Mouse (Mus musculus): ENCODE results near the gene Zfp981. TPM values are rescaled to one million over a fixed set of nuclear protein-coding genes. Genes with fewer than 3 reads are reported as not detected.
"Not testable (repeated sequence)": the region's sequence is repeated elsewhere in the genome, so short reads cannot be mapped to it uniquely, and the experiment has no call there.

Zfp981 gene
- under 1 TPM; 0.24 to 0.49 TPM for total RNA-seq (2021)
- long read RNA-seq, experiment 1, partial matches to known transcripts, result 0 of 2 reads
- long read RNA-seq, experiment 1, other reads (novel, unspliced or antisense), result 2 of 2 reads
- long read RNA-seq, experiment 2, partial matches to known transcripts, result 0 of 8 reads
- long read RNA-seq, experiment 2, other reads (novel, unspliced or antisense), result 8 of 8 reads

DNA sequence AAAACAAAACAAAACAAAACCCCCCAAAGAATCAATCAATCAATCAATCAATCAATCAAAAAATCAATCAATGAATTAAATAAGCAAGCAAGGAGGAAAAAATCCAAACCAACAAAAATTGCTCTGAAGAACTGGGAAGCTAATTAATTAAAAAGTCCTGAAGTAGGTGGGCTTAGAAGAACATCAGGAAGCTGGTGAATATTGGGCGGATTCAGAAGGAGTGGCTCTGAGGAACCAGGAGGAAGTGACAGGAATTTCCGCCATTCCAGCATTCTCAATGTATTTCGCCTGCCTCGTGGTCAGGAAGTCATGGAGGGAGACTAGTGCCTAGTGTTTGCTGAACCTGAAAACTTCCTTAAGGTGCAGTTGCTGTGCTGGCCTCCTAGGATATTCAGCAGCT lies at the start of gene Zfp981:
Zfp981 (plus strand) TSS at position 301 of the 400 bp plus-strand sequence.
- DNase-seq (ENCODE audit: low spot score in 2 of 2); intact Hi-C loops (cut with DNase I): not testable (repeated sequence)

DNA sequence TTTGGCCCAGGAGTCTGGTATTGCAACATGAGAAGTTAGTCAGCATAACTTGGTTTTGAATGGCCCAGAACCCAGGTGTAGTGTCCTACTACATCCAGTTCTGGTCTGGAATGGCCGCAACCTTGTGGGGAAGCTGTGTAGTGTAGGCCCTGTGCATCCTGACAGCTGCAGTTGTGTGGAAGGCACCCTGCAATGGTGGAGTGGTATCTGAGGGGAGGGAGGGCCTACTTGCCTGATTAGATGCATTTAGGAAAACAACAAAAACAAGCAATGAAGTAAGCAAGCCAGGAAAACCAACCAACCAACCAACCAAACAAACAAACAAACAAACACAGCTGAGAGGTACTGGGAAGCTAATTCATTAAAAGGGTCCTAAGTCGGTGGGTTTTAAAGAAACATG lies 49.3 kb upstream of the Zfp981 start:
- DNase-seq (ENCODE audit: low spot score in 2 of 2); intact Hi-C loops (cut with DNase I): not testable (repeated sequence)

DNA sequence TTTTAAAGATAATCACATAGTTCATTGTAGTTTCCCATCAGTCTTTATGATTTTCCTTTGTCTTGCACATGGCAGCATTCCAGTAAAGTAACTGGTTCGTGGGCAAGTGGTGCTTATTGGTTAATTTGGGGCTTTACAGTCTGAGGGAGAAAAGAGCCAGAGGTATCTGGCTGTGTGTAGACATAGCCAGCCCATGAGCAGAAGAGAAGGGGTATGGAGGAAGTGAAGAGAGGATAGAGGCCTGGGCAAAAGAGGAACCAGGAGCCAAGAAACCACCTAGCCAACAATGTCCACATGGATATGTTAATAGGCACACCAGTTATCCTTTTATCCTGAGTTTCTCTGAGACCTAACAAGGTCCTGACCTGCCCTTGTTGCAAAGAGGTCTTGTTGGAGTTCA lies 47.7 kb upstream of the Zfp981 start:
- intact Hi-C loops (cut with DNase I); DNase-seq (ENCODE audit: low spot score in 2 of 2): not testable (repeated sequence)

DNA sequence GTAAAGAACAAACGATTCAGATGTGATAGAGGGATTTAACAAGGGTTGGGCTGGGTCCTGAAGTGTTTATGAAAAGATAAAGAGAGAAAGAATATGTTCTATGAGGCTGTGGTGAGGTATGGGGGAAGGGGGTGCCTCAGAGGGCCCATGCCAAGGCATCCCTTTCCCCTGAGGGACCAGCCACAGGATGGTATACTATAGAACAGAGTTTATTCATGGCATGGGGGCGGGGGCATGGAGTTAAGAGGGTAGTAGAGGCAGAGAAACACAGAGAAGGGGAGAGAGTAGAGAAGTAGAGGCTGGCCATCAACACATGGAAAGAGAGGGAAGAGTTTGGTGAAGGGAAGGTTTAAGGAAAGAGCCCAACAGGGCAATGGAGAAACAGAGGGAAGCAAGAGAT lies 46.9 kb upstream of the Zfp981 start:
- intact Hi-C loops (cut with DNase I), result no loop called here
- no peak for DNase-seq (ENCODE audit: low spot score in 2 of 2)

DNA sequence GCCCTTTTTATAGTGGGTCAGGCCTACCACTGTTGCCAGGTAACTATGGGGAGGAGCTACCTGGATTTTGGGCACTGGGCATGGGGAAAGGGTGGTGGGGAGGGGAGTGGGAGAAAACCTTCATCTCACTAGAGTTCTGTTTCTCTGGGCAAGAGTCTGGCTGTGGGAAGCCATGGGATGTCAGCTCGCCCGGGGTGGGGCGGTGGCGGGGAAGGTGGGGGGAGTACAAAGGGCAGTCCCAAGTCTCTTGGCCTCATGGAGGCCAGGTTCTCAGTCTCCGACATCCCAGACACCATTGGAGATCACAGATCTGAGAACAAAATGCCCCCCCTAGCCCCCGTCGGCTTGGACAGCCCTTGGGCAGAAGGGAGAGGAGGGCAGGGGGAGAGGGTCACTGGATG lies 46.5 kb upstream of the Zfp981 start:
- intact Hi-C loops (cut with DNase I), result no loop called here
- no peak for DNase-seq (ENCODE audit: low spot score in 2 of 2)

DNA sequence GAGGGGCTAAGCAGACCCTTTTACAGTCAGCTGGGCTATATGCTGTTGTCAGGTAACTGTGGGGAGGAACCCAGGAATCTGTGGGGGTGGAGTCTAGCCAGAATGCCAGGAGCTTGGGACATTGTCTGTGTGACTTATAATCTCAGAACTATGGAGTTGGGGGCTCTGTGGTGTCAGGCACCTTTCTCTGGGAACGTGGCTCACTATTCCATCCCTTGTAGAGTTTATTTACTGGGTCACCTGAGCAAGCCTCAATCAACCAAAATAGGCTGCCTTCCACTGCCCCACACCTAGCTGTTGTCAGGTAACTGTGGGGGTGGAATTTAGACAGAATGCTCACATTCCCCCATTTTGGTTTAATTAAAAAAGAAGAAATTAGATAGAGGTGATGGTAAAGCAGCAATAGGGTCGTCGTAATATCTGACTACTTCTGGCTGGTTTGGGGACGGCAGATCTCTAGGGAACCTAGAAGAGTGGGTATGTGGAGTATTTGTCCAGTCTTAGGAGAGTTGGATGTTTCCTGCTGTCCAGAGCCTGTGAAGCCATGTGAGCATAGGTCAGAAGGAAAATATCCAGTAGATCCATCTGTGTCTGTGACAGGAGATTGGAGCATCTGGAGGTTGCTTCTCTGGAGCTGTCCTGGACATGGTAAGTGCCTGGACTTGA lies 45.6 kb upstream of the Zfp981 start:
- intact Hi-C loops (cut with DNase I), result no loop called here
- DNase-seq (ENCODE audit: low spot score in 2 of 2), result no peak

DNA sequence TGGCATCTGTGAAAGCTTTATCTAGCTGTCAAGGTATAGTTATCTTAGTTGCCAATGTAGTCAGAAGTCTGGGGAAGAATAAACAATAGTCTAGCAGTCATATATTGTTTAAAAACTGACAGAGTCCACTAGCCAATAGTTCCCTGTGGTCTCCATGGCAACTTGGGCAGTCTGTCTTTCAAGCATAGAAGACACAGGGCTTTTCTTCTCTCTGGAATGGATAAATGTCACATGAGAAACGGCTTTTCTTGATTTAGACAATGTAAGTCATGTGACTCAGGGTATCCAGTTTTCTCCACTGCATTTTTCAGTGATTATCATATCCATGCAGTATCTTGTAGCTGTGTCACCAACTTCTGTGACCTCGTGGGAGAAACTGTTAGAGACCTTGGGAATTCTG lies 44.7 kb upstream of the Zfp981 start:
- intact Hi-C loops (cut with DNase I), result no loop called here
- DNase-seq (ENCODE audit: low spot score in 2 of 2), result no peak

DNA sequence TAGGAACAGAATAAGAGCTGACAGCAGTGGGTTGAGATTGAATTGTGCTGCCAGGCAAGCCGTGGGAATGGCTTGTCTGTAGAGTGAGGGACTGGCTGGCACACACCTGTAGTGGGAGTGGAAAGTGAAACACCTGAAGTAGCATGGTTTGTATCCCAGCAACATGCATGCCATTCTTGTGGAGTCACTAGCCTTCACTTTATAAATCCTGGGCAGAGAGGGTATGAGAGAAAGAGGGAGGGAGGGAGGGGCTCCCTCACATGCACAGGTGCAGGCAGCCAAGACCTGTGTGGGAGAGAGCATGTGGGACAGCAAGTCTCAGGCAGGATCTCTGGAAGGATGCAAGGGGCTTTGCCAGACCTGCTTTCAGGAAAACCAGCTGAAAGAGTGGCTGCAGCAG lies 44.1 kb upstream of the Zfp981 start:
- intact Hi-C loops (cut with DNase I), result no loop called here
- no peak for DNase-seq (ENCODE audit: low spot score in 2 of 2)

DNA sequence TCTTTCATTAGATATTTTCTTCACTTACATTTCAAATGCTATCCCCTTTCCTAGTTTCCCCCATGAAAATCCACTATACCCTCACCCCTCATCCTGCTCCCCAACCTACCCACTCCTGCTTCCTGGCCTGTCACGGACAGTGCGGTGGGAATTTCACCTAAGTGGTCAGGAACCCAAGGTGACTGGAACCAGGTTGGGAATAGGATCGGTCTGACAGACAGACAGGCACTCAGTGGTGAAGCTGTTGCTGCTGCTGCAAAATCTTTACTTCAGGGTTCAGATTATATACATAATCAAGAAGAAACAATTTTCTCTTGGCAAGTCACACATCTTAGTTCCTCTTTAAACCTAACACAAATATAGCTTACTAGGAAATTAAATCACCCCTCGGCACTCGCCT lies 42.0 kb upstream of the Zfp981 start:
- DNase-seq (ENCODE audit: low spot score in 2 of 2); intact Hi-C loops (cut with DNase I): not testable (repeated sequence)

DNA sequence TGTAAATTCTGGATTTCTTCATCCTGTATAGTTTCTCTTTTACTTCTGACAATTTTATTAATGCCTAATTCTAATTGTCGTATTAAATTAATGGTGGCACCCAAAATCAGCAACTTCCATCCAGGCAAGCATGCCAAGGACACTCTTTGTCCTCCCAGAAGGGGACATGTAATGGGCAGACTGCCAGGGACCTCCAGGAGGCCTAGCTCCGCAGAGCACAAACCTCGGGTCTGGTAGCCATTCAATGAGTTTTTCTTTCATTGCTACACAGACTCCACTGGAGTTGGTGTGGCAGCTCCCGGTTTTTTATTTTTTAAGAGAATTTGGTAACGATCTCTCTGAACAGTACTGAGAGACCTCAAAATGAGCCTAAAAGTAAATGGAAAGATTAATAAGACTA lies 41.1 kb upstream of the Zfp981 start:
- DNase-seq (ENCODE audit: low spot score in 2 of 2); intact Hi-C loops (cut with DNase I): not testable (repeated sequence)

DNA sequence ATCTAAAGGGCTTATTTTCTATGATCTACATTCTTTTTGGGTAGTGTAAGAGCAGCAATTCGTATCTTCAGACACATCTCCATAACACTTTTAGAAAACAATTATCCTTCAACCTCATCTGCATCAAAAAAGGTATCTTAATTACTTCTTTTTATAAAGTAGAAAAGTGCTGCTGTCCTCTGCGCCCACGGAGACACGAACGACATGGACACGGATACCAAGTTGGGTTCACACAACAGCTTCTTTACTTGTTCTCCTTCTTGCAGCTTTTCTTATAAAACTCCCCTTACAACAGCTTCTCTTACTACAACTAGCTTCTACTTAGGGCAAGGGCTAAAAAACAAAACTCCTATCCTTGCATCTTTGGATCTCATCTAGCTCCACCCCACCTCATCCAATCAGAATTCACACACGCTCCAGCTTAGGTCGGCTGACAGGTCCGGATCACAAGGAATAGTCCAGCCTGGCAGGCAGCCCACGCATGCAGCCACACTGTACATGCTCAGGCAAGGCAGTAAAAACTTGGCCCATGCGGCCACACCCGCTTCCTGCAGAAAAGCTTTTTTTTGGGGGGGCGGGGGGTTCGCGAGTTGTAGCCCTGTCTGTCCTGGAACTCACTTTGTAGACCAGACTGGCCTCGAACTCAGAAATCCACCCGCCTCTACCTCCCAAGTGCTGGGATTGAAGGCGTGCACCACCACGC lies 38.0 kb upstream of the Zfp981 start:
- intact Hi-C loops (cut with DNase I); DNase-seq (ENCODE audit: low spot score in 2 of 2): not testable (repeated sequence)

DNA sequence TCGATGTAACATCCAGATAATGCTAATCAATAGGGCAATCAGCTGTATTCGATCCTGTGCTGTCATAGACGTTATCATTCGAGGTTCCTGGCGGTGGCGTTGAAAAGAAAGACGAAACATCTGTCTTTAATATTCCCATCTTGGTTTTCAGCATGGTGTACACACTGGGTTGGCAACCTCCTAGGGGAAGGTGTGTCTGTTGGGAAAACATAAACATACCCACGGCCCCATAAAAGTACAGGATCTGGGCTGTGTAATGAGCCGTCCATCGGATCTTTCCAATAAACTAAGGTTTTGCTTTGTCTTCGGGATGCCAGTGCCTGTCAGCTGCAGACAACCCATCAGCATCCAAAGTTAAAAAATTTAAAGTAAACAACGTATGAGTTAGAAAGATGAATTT lies 31.8 kb upstream of the Zfp981 start:
- DNase-seq (ENCODE audit: low spot score in 2 of 2); intact Hi-C loops (cut with DNase I): not testable (repeated sequence)

DNA sequence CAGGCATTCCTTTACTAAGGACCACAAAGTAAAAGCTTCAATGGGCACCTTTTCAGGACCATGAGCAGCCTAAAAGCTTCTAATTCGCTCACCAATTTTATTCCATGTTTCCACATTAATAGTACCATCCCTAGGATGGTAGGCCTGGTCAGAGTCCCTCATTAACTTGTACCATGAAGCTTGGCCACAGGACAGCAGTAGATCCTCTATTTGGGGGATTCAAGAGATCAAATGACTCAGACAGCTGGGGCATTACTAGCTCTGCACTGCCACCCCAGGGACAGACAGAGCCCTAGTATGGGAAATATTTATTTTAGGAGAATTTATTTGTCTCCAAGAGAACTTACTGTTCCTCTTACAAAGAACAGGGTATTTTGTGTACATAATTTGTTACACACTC lies 27.6 kb upstream of the Zfp981 start:
- DNase-seq (ENCODE audit: low spot score in 2 of 2); intact Hi-C loops (cut with DNase I): not testable (repeated sequence)

DNA sequence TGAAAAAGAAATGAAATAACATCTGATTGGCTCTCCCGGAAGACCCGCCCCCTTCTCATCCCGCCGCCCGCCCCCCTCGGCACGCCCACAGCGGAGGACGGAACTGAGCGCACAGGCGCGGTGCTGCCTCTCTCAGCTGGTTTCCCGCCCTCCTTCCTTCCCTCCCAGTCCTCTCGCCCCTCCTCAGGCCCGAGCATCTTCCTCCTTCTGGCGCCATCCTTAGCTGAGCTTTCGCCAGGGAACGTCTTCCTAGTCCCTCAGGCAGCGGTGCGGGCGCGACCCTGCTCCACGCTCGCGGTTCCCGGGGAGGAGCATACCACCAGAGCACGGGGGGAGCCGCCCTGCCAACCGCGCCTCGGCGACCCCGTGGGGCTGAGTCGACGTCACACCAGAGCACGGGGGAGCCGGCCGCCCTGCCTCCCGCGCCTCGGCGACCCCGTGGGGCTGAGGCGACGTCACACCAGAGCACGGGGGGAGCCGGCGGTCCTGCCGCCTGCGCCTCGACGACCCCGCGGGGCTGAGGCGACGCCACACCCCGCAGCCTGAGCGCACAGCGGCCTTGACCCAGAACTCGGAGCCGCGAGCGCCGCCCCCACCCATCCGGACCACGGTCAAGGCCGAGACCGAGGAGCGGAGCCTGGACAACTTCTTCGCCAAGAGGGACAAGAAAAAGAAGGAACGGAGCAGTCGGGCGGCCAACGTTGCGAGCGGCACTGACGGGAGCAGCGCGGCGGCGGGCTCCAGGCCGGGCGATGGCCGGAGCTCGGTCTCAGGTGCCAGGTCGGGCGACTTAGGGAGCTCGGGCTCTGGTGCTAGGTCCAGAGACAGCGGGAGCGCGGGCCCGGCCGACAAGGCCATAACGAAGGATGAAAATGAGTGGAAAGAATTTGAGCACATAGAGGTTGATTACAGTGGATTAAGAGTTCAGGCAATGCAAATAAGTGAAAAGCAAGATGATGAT lies 26.8 kb upstream of the Zfp981 start:
- intact Hi-C loops (cut with DNase I), result not testable (repeated sequence)

DNA sequence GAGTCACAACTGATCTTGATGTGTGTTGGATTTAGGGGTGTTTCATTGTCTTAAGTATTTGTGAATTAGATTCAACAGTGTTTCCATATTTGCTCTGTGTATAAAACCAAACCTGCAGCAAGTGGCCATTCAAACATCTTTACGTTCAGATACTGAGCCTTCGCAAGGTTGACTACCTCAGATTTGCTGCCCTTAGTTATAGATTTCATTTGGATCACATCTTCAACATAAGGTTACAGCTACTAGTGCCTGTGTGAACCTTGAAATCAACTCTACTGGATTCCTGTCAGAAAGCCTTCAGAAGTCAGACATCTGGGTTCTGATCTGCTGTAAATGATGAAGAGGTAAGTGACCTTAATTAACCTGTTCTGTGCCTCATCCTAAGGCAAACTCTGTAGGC lies 25.6 kb upstream of the Zfp981 start:
- DNase-seq (ENCODE audit: low spot score in 2 of 2); intact Hi-C loops (cut with DNase I): not testable (repeated sequence)

More for the DNA sequence above, 26.8 kb upstream of the Zfp981 start:
- DNase-seq (ENCODE audit: low spot score in 2 of 2), result not testable (repeated sequence)

DNA sequence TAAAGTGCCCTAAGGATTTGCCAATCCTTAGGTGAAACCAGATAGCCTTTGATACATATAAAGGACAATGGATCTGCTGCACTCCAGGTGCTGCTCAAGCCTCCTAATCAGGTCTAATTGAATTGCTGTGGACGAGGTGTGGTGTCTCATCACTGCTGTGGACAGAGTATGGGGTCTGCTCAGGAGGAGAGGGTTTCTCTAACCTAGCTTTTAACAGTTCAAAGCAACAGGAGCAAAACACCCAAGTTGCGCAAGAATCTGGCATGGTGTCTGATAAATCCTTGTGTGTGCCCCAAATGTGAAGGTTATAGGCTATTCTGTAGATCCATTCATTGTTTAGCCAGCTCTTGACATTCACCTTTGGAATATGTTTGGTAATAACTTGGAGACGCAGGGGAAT lies 24.9 kb upstream of the Zfp981 start:
- DNase-seq (ENCODE audit: low spot score in 2 of 2); intact Hi-C loops (cut with DNase I): not testable (repeated sequence)

DNA sequence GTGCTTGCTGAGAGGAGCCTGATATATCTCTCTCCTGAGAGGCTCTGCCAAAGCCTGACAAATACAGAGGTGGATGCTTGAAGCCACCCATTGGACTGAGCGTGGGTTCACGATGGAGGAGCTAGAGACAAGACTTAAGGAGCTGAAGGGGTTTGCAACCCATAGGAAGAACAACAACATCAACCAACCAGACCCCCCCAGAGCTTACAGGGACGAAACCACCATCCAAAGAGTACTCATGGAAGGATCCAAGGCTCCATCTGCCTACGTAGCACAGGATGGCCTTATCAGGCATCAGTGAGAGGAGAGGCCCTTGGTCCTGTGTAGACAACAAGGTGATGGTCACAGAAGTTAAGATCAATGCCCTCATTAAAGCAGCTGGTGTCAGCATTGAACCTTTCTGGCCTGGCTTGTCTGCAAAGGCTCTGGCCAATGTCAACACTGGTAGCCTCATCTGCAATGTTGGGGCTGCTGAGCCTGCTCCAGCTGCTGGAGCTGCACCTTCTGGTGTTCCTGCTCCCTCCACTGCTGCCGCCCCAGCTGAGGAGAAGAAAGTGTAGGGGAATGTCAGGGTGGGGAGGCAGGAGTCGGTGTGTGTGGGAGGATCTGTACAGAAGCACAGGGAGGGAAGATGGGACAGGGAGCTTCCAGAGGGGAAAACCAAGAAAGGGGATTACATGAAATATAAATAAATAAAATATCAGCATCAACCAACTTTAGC lies 21.3 kb upstream of the Zfp981 start:
- DNase-seq (ENCODE audit: low spot score in 2 of 2); intact Hi-C loops (cut with DNase I): not testable (repeated sequence)

DNA sequence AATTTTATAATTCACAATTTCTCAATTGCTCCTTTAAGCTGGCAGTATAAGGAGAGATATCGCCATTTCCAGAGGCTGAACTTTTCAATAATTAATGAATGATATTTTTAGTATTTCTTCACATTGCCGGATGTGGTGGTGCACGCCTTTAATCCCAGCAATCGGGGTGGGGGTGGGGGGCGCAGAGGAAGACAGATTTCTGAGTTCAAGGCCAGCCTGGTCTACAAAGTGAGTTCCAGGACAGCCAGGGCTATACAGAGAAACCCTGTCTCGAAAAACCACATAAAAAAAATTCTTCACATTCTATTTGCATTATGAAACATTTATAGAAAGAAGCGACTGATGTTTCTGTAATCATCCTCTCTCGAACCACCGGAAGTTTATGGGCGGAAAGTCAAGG lies 19.3 kb upstream of the Zfp981 start:
- DNase-seq (ENCODE audit: low spot score in 2 of 2); intact Hi-C loops (cut with DNase I): not testable (repeated sequence)
